Mouse (Mus musculus) right cerebral cortex, postnatal 4 days (tissue): ENCODE data around the gene Xrcc2.

Experiments used
- DNase-seq: peaks from one replicate; pipeline ENCODE4 v3.0.0-alpha.2; 2022

Gene Xrcc2

GRCm38 (mm10) chr5:25668306-25668705 lies 37.3 kb downstream of the Xrcc2 start:
- DNase-seq = no peak

- no peak for DNase-seq
Observed at GRCm38 (mm10) chr5:25666684-25667083, 38.9 kb downstream of the Xrcc2 start.

GRCm38 (mm10) chr5:25666108-25666507 lies 39.5 kb downstream of the Xrcc2 start:
- peak; percentile 64 for DNase-seq

- no peak for DNase-seq
Observed at GRCm38 (mm10) chr5:25665516-25665915, 40.1 kb downstream of the Xrcc2 start.

GRCm38 (mm10) chr5:25663165-25663564 lies 42.5 kb downstream of the Xrcc2 start:
- DNase-seq = no peak

GRCm38 (mm10) chr5:25654578-25654987 lies 51.0 kb downstream of the Xrcc2 start:
- DNase-seq = peak; percentile 14

GRCm38 (mm10) chr5:25653377-25653776 lies 52.2 kb downstream of the Xrcc2 start:
- DNase-seq = no peak

- DNase-seq = peak; percentile 48
Observed at GRCm38 (mm10) chr5:25652435-25652834, 53.2 kb downstream of the Xrcc2 start.

GRCm38 (mm10) chr5:25645661-25646364 lies 59.8 kb downstream of the Xrcc2 start:
- DNase-seq = no peak

- no peak for DNase-seq
Observed at GRCm38 (mm10) chr5:25644509-25644908, 61.1 kb downstream of the Xrcc2 start.

- DNase-seq = no peak
Observed at GRCm38 (mm10) chr5:25642741-25643140, 62.9 kb downstream of the Xrcc2 start.
